Mouse (Mus musculus): ENCODE data around the gene Gm45062. TPM values are rescaled to one million over a fixed set of nuclear protein-coding genes. Genes with fewer than 3 reads are reported as not detected.

Gm45062 gene
- total and polyA plus RNA-seq, 2 experiments from 2014 or later = 2.5 to 8.1 TPM

- Histone ChIP-seq H3K36me3 (ENCODE audit: insufficient read depth, low read length) (no peaks in the 10 kb centered on the region), H3K27ac (ENCODE audit: low read depth, low read length) (no peak overlapping the region), H3K27me3 (ENCODE audit: insufficient read depth, low read length) (no peaks in the 10 kb centered on the region), H3K4me1 (ENCODE audit: insufficient read depth, low read length) (no peaks in the 10 kb centered on the region), H3K9ac (replicated peaks; ENCODE audit: low read length, poor library complexity, severe bottlenecking) (no peak overlapping the region), H3K4me3 (ENCODE audit: low read depth, low read length) (no peak overlapping the region), H3K4me2 (ENCODE audit: low read depth, low read length, poor library complexity, severe bottlenecking) (no peak overlapping the region), H3K9me3 (ENCODE audit: low read length) (no peaks in the 10 kb centered on the region)
- WGBS = 90% methylated on average over 3 of the region's 3 CpGs
- TF ChIP-seq CTCF (IDR thresholded peaks at IDR 0.05) = no peak
- DNase-seq (ENCODE audit: low spot score) (no peak), ATAC-seq (ENCODE audit: low FRiP score) (no peak)
Measured at GRCm38 (mm10) chr6:8472125-8472524, 212.9 kb downstream of the Gm45062 start.

- Histone ChIP-seq H3K4me3 (ENCODE audit: low read depth, low read length) (no peak overlapping the region), H3K27ac (ENCODE audit: low read depth, low read length) (no peak overlapping the region), H3K9ac (replicated peaks; ENCODE audit: low read length, poor library complexity, severe bottlenecking) (no peak overlapping the region), H3K4me2 (ENCODE audit: low read depth, low read length, poor library complexity, severe bottlenecking) (no peak overlapping the region), H3K4me1 (ENCODE audit: insufficient read depth, low read length) (no peaks in the 10 kb centered on the region), H3K27me3 (ENCODE audit: insufficient read depth, low read length) (no peaks in the 10 kb centered on the region), H3K36me3 (ENCODE audit: insufficient read depth, low read length) (no peaks in the 10 kb centered on the region), H3K9me3 (ENCODE audit: low read length) (no peaks in the 10 kb centered on the region)
- DNase-seq (ENCODE audit: low spot score) (no peak), ATAC-seq (ENCODE audit: low FRiP score) (no peak)
- TF ChIP-seq CTCF (IDR thresholded peaks at IDR 0.05) = no peak
- WGBS = 84% methylated on average over 5 of the region's 5 CpGs
Measured at GRCm38 (mm10) chr6:8472915-8473314, 213.7 kb downstream of the Gm45062 start.

DNA sequence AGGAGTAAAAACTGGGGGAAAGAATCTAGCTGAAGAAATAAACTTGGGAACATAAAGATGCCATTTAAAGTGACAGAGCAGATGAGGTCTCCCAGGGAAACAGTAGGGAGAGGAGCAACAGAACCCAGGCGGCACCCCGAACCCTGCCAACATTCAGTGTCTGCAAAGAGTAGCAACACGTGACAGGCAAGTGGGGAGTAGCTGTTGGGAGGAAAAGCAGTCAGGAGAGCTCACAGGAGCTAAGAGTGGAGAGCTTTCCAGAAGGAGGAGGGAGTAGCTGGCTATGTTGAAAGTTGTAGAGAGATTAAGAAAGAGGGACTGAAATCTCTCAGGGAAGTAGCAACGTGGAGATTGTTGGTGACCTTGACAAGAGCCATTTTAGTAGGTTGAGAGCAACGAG is 214.2 kb downstream of the Gm45062 start:
- Histone ChIP-seq H3K27me3 (ENCODE audit: insufficient read depth, low read length) (no peaks in the 10 kb centered on the region), H3K4me2 (ENCODE audit: low read depth, low read length, poor library complexity, severe bottlenecking) (no peak overlapping the region), H3K9ac (replicated peaks; ENCODE audit: low read length, poor library complexity, severe bottlenecking) (no peak overlapping the region), H3K4me1 (ENCODE audit: insufficient read depth, low read length) (no peaks in the 10 kb centered on the region), H3K9me3 (ENCODE audit: low read length) (no peaks in the 10 kb centered on the region), H3K4me3 (ENCODE audit: low read depth, low read length) (no peak overlapping the region), H3K27ac (ENCODE audit: low read depth, low read length) (no peak overlapping the region), H3K36me3 (ENCODE audit: insufficient read depth, low read length) (no peaks in the 10 kb centered on the region)
- no peak for DNase-seq (ENCODE audit: low spot score)
- 62% methylated on average over 5 of the region's 5 CpGs for WGBS
- no peak for ATAC-seq (ENCODE audit: low FRiP score)
- TF ChIP-seq CTCF (IDR thresholded peaks at IDR 0.05) = no peak

DNA sequence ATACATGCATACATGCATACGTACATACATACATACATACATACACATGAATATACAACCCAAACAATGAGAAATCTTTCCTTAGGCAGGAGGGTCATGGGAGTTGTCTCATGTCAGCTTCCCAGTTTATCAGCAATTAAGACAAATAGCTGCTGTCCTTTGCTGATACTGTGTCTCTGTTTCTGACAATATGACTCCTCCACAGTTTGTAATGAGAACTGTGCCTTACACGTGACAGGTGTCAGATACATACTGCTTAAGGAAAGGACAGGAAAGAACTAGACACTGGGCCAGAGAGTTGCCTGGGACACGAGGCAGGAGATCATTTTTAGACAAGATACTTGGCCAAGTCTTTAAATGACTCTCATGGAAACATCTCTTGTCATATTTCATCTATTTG is 215.1 kb downstream of the Gm45062 start:
- Histone ChIP-seq H3K27me3 (ENCODE audit: insufficient read depth, low read length) (no peaks in the 10 kb centered on the region), H3K4me3 (ENCODE audit: low read depth, low read length) (no peak overlapping the region), H3K9me3 (ENCODE audit: low read length) (no peaks in the 10 kb centered on the region), H3K9ac (replicated peaks; ENCODE audit: low read length, poor library complexity, severe bottlenecking) (no peak overlapping the region), H3K27ac (ENCODE audit: low read depth, low read length) (no peak overlapping the region), H3K36me3 (ENCODE audit: insufficient read depth, low read length) (no peaks in the 10 kb centered on the region), H3K4me2 (ENCODE audit: low read depth, low read length, poor library complexity, severe bottlenecking) (no peak overlapping the region), H3K4me1 (ENCODE audit: insufficient read depth, low read length) (no peaks in the 10 kb centered on the region)
- ATAC-seq (ENCODE audit: low FRiP score) = no peak
- TF ChIP-seq CTCF (IDR thresholded peaks at IDR 0.05) = no peak
- DNase-seq (ENCODE audit: low spot score) = no peak
- 85% methylated on average over 3 of the region's 3 CpGs for WGBS

DNA sequence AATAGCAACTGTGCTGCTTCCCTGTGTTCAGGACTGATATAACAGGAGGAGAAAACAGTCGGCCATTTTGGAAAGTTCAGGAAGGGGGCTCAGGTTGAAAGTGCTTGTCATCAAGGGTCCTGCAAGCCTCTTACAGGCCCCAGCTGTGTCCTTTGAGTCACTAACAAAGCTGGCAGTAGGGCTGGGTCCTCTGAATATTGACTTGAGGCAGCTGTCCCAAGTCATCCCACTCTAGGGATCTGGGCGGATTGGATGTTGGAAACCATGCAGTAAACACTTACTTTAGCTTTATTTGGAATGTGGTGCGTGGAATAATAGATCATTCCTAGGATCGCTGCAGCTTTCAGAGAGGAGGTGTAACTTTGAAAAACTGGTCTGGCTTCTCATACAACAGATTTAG is 215.6 kb downstream of the Gm45062 start:
- Histone ChIP-seq H3K27me3 (ENCODE audit: insufficient read depth, low read length) (no peaks in the 10 kb centered on the region), H3K4me2 (ENCODE audit: low read depth, low read length, poor library complexity, severe bottlenecking) (no peak overlapping the region), H3K4me3 (ENCODE audit: low read depth, low read length) (no peak overlapping the region), H3K27ac (ENCODE audit: low read depth, low read length) (no peak overlapping the region), H3K4me1 (ENCODE audit: insufficient read depth, low read length) (no peaks in the 10 kb centered on the region), H3K36me3 (ENCODE audit: insufficient read depth, low read length) (no peaks in the 10 kb centered on the region), H3K9ac (replicated peaks; ENCODE audit: low read length, poor library complexity, severe bottlenecking) (no peak overlapping the region), H3K9me3 (ENCODE audit: low read length) (no peaks in the 10 kb centered on the region)
- no peak for TF ChIP-seq CTCF (IDR thresholded peaks at IDR 0.05)
- 93% methylated on average over 4 of the region's 4 CpGs for WGBS
- DNase-seq (ENCODE audit: low spot score) (no peak), ATAC-seq (ENCODE audit: low FRiP score) (no peak)

GRCm38 (mm10) chr6:8479176-8479575 is 219.9 kb downstream of the Gm45062 start:
- H3K4me1 ChIP-seq (ENCODE audit: insufficient read depth, low read length) = no peaks in the 10 kb centered on the region
- whole genome bisulfite sequencing = 44% methylated on average over 1 of the region's 1 CpGs
- H3K27me3 ChIP-seq (ENCODE audit: insufficient read depth, low read length) = no peaks in the 10 kb centered on the region
- TF ChIP-seq CTCF (IDR thresholded peaks at IDR 0.05) = no peak
- no peak overlapping the region for H3K27ac ChIP-seq (ENCODE audit: low read depth, low read length)
- H3K9ac ChIP-seq (replicated peaks; ENCODE audit: low read length, poor library complexity, severe bottlenecking) = no peak overlapping the region
- DNase-seq (ENCODE audit: low spot score) = no peak
- H3K4me3 ChIP-seq (ENCODE audit: low read depth, low read length) = no peak overlapping the region
- ATAC-seq (ENCODE audit: low FRiP score) = no peak
- H3K4me2 ChIP-seq (ENCODE audit: low read depth, low read length, poor library complexity, severe bottlenecking) = no peak overlapping the region
- no peaks in the 10 kb centered on the region for H3K9me3 ChIP-seq (ENCODE audit: low read length)
- H3K36me3 ChIP-seq (ENCODE audit: insufficient read depth, low read length) = no peaks in the 10 kb centered on the region

Data from midbrain, postnatal 0 days (tissue).